Mouse (Mus musculus): ENCODE measurements around the gene Olfr521. TPM values are rescaled to one million over a fixed set of nuclear protein-coding genes. Genes with fewer than 3 reads are reported as not detected.

The Olfr521 gene
- polyA plus RNA-seq, 1 experiment from 2014 or later, result not detected

Other genes with a start within 250 kb of the Olfr521 start
- 9.9 and 11.5 TPM in 2 replicates for gene Arrb1, start 228.0 kb upstream of the Olfr521 start, polyA plus RNA-seq (2014; fragmentation: Nextera tagmentation; extraction: Ambion mirVana)
- 1.8 and 3.5 TPM in 2 replicates for gene Tpbgl, start 136.4 kb upstream of the Olfr521 start, polyA plus RNA-seq (2014; fragmentation: Nextera tagmentation; extraction: Ambion mirVana)
- 3.4 and 5.5 TPM in 2 replicates for gene Slco2b1, start 52.2 kb upstream of the Olfr521 start, polyA plus RNA-seq (2014; fragmentation: Nextera tagmentation; extraction: Ambion mirVana)
- not detected in 2 replicates for gene Olfr520, start 33.2 kb upstream of the Olfr521 start, polyA plus RNA-seq (2014; fragmentation: Nextera tagmentation; extraction: Ambion mirVana)
- 2.1 and 2.4 TPM in 2 replicates for gene Neu3, start 64.9 kb downstream of the Olfr521 start, polyA plus RNA-seq (2014; fragmentation: Nextera tagmentation; extraction: Ambion mirVana)
- 0.67 and 0.84 TPM in 2 replicates for gene Xrra1, start 95.6 kb downstream of the Olfr521 start, polyA plus RNA-seq (2014; fragmentation: Nextera tagmentation; extraction: Ambion mirVana)
- 245 and 262 TPM in 2 replicates for gene Spcs2, start 100.0 kb downstream of the Olfr521 start, polyA plus RNA-seq (2014; fragmentation: Nextera tagmentation; extraction: Ambion mirVana)
- 6.2 and 7.2 TPM in 2 replicates for gene Rnf169, start 216.9 kb downstream of the Olfr521 start, polyA plus RNA-seq (2014; fragmentation: Nextera tagmentation; extraction: Ambion mirVana)
- gene Chrdl2, start 242.7 kb downstream of the Olfr521 start, polyA plus RNA-seq (2014; fragmentation: Nextera tagmentation; extraction: Ambion mirVana), result 0.54 and 0.72 TPM in 2 replicates